Mouse (Mus musculus) c-Kit-positive CD71-positive TER-119-negative erythroid progenitor cells, embryonic 14.5 days (primary cell): Measurements from ENCODE around the gene P3h4.

Source experiments
- DNase-seq: peaks from one replicate; pipeline ENCODE4 v3.0.0-alpha.2; 2013; ENCODE audit warnings: low read depth

Gene P3h4

GRCm38 (mm10) chr11:100392958-100393357, 21.7 kb downstream of the P3h4 start:
- DNase-seq = no peak

- DNase-seq = no peak
Observed at GRCm38 (mm10) chr11:100391884-100392345, 22.7 kb downstream of the P3h4 start.

- no peak for DNase-seq
Observed at GRCm38 (mm10) chr11:100391081-100391883, 23.4 kb downstream of the P3h4 start.

- no peak for DNase-seq
Observed at GRCm38 (mm10) chr11:100389931-100390445, 24.6 kb downstream of the P3h4 start.

GRCm38 (mm10) chr11:100388588-100388987, 26.0 kb downstream of the P3h4 start:
- DNase-seq = no peak

GRCm38 (mm10) chr11:100387589-100388375, 26.9 kb downstream of the P3h4 start:
- no peak for DNase-seq

- DNase-seq = no peak
Observed at GRCm38 (mm10) chr11:100387111-100387510, 27.5 kb downstream of the P3h4 start.

- DNase-seq = no peak
Observed at GRCm38 (mm10) chr11:100386586-100386985, 28.1 kb downstream of the P3h4 start.

GRCm38 (mm10) chr11:100385016-100385415, 29.6 kb downstream of the P3h4 start:
- no peak for DNase-seq

GRCm38 (mm10) chr11:100382682-100383081, 32.0 kb downstream of the P3h4 start:
- DNase-seq = no peak

- DNase-seq = no peak
Observed at GRCm38 (mm10) chr11:100379311-100379710, 35.3 kb downstream of the P3h4 start.

GRCm38 (mm10) chr11:100378446-100378845, 36.2 kb downstream of the P3h4 start:
- DNase-seq = no peak

- DNase-seq = no peak
Observed at GRCm38 (mm10) chr11:100377989-100378388, 36.6 kb downstream of the P3h4 start.

GRCm38 (mm10) chr11:100376746-100377389, 37.8 kb downstream of the P3h4 start:
- no peak for DNase-seq

GRCm38 (mm10) chr11:100376005-100376404, 38.6 kb downstream of the P3h4 start:
- DNase-seq = no peak

- no peak for DNase-seq
Observed at GRCm38 (mm10) chr11:100375127-100375526, 39.5 kb downstream of the P3h4 start.

GRCm38 (mm10) chr11:100371981-100372558, 42.6 kb downstream of the P3h4 start:
- no peak for DNase-seq

GRCm38 (mm10) chr11:100369822-100370221, 44.8 kb downstream of the P3h4 start:
- DNase-seq = no peak

GRCm38 (mm10) chr11:100369145-100369544, 45.5 kb downstream of the P3h4 start:
- no peak for DNase-seq

GRCm38 (mm10) chr11:100362979-100363562, 51.6 kb downstream of the P3h4 start:
- DNase-seq = peak; percentile 27

GRCm38 (mm10) chr11:100362209-100362978, 52.2 kb downstream of the P3h4 start:
- peak; percentile 41 for DNase-seq
